Mouse (Mus musculus): ENCODE data around the gene BC048403.

The BC048403 gene

GRCm38 (mm10) chr10:121759095-121759494 is 19.4 kb downstream of the BC048403 start:
- DNase-seq, result peak; percentile 15 to 27

DNA sequence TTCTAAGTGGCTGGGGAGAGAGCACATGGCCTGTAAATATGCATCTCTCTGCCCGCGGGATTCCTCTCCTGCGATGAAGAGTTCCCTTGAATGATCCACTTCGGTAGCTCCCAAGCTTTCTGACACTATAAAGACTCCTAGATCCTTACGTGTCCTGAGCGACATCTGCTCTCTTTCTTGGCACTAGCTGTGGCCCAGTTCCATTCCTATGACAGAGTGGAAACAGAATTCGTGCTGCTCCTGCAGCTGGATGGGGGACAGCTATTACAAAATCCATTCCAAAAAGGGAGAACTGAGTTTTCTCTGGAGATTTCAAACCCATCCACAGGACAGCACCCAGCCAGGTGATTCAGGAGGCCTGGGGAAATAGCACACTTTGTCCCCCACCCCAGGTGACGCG is 22.4 kb downstream of the BC048403 start:
- no peak for DNase-seq

- DNase-seq, result no peak
Measured at GRCm38 (mm10) chr10:121763191-121763590, 23.5 kb downstream of the BC048403 start.

DNA sequence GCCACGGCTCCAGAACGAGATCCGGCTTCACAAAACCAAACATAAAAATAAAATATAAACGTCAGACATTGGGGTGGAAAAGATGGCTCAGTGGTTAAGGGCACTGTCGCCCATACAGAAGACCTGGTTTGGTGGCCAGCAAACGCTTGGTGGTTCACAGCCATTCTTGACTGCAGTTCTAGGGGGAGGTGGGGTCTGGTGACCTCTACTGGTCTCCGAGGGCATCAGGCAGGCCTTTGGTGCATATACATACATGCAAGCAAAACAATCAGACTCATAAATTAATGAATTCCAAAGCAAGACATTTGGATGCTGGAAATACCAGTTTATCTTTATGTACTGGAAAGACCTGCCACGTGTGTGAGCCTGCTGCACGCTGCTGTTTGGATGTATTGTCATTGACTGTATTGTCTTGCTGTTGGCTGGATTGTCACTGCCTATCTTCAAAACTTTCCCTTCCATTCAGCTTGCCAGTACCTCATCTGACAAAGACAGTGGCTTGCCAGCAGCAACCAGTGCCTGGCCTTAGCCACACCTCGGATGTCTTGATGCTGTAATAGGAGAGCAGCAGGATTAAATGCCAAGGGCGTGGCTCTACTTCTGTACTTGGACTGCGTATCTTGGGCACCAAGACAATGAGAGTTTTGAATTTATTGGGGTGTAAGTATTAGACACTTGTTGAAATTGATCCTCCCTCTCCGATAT is 24.9 kb downstream of the BC048403 start:
- DNase-seq, result no peak

DNA sequence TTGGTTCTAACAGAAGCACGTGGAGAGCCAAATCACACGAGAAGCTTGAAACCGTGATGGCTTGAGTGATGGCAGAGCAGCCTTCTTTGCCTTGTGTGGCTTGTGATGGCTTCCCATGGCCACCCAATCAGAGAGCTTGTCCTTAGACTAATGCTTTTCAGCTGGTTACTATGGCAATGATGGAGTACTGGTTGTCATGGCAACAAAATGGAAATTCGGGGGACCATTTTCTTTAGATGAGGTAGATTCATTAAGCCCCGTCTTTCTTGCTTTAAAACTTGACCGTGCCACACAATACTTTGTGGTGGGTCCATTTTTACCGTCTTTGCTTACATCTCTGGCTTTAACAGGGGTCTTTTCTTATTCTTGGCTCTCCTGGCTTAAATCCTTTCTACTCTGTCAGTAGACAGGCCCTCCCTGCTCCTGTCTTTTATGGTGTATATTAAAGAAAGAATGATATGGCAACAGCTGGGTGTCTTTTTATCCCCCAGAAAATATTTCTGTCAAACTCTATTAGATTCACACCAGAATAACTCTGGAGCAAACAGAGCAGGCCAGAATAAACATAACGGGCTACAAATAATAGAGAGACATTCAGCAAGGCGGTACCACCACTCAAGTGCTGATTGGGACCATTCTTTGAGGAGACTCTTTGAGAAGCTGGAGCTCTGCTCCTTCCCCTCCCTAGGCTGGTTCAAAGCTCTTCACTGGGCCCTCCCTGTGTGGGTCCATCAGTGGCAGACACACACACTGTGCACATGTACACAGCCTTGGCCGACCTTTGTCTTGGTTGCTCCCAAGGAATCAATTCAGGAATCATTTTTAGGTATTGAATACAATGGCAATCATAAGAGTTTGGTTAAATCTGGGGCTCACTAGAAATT is 25.7 kb downstream of the BC048403 start:
- DNase-seq, result no peak

DNA sequence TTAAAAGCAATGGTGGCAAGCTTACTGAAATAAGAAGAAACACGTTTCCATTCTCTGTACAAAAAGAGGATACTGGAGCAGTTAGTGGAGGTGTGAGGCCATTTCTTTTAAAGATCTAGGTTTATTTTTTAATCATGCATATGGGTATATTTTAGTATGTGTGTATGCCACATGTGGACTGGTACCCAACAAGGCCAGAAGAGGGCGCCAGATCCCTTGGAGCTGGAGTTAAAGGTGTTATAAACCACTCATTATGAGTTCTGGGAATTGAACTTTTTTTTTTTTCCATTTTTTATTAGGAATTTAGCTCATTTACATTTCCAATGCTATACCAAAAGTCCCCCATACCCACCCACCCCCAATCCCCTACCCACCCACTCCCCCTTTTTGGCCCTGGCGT is 27.6 kb downstream of the BC048403 start:
- peak; percentile 47 to 50 for DNase-seq

GRCm38 (mm10) chr10:121769711-121770110 is 30.0 kb downstream of the BC048403 start:
- no peak for DNase-seq

DNA sequence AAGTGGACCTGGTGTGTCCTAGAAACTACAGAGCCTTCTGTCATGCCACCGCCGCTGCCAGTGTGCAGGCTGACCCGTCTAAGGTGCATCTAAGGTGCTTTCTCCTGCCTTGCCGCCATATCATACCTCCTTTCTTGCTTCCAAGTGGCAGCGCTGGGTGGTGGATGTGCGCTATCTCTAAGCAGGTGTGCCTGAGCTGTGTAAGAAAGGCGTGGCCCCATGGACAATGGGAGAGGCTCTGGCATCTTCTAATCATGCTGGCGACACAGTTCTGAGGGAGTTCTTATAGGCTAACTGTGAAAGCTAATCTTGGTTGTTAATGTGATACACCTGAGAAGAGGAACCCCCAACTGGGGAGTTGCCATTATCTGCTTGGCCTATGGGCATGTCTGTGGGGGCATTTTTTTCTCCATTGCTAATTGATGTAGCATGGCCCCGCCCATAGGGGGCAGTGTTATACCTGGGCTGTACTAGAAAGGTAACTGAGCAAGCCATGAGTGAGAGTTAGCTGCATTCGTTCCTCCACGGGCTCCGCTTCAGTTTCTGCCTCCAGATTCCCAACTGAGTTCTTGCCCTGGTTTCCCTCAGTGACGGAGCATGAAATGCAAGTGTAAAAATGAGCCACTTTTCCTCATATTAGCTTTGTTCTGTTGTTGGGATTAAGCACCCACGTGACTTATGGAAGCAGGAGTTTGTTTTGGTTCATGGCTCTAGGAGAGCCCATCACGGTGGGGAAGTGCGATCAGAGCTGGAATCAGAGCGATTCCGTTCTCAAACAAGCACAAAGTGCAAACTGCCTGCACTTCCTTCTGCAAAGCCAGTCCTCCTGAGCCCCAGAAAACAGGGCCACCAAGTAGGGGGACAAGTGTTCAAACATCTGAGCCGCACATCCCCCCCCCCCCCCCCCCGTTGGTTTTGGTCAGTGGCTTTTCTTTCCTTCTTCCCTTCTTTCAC is 31.2 kb downstream of the BC048403 start:
- DNase-seq, result peak; percentile 31 to 38

GRCm38 (mm10) chr10:121773813-121774212 is 34.1 kb downstream of the BC048403 start:
- DNase-seq, result no peak

GRCm38 (mm10) chr10:121775990-121776389 is 36.3 kb downstream of the BC048403 start:
- no peak for DNase-seq

GRCm38 (mm10) chr10:121781159-121781558 is 41.4 kb downstream of the BC048403 start:
- peak in 1 of 2 experiments; percentile 16 for DNase-seq

DNA sequence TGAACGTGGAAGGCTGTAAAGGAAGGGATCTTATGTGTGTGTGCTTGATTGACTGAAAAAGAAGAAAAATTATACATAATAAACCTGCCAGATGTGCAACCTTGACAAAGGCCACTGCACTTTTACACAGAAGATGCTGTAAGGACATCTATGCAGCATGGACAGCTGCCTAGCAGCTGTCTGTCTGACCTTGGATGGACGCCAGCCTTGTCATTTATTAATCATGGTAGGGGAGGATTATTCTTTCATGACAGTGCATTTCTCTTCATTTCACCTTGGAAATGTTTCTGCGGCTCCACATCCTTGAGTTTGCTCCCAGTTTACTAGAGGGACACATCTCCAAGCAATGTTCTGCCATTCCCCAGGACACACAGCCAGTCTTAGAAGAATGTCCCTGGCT is 48.8 kb downstream of the BC048403 start:
- DNase-seq, result no peak

GRCm38 (mm10) chr10:121790078-121790477 is 50.3 kb downstream of the BC048403 start:
- no peak for DNase-seq

- no peak for DNase-seq
Measured at GRCm38 (mm10) chr10:121792661-121793060, 52.9 kb downstream of the BC048403 start.

- DNase-seq, result no peak
Measured at GRCm38 (mm10) chr10:121794486-121794885, 54.7 kb downstream of the BC048403 start.

DNA sequence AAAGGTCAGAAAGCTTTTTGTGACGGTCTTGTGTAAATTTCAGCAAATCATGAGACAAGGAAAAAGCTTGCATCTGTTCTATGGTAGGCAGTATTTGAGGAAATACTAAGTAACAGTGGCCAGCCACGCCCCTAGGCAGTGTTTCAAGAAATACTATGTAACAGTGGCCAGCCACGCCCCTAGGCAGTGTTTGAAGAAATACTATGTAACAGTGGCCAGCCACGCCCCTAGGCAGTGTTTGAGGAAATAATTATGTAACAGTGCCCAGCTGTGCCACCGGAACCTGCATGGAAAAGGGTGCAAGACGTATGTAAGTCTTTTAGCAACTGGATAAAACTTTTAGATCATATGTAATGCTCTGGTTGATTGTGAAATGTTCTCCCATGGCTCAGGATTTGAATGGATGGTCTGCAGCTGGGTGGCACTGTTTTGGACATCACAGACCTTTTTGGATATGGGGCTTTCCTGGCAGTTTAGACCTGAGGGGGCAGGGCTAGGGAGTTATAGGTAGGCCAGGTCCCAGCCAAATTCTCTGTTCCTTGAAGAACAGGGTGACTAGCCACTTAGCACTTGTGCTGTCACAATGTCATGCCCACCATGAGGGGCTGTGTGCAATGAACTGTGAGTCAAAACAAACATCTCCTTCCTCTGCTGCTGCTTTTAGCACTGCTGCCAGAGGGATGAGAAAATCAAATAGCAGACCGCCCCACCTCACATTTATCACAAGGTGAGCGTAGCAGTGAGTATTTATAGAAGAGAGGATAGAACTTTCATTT is 56.5 kb downstream of the BC048403 start:
- no peak for DNase-seq

DNA sequence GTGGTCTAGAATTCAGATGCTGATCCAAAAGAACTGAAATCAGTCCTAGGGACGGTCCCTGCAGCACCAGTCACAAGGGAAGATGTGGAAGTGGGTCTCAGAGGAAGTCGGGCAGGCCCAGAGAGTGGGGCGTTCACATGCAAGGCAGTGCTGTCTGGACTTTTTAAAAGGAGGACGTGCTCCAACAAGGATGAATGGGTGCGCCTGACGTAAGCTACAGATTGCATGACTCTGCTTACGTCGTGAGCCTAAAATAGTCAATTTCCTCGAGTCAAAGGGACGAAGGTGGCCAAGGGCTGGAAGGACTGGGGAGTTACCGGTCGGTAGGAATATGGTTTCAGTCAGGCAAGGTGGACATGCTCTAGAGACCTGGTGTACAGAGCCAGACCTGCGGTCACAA is 60.3 kb downstream of the BC048403 start:
- DNase-seq, result no peak
